Mouse (Mus musculus) adrenal gland, postnatal 4 days (tissue): ENCODE results near the gene Pnma1. TPM values are rescaled to one million over a fixed set of nuclear protein-coding genes. Genes with fewer than 3 reads are reported as not detected.

Experiments used
- DNase-seq, 2 experiments: peaks; one replicate each; pipeline ENCODE4 v3.0.0; 2021 to 2022; ENCODE audit warnings: low spot score in 2 of 2, mixed read lengths in 2 of 2
- total RNA-seq, 2 experiments: library from RNA; stranded (reverse); gene quantifications; 2 replicates each; pipeline ENCODE4 v1.2.3; 2021

The Pnma1 gene
- total RNA-seq, 2 experiments from 2014 or later: 0.92 to 1.0 TPM

DNA sequence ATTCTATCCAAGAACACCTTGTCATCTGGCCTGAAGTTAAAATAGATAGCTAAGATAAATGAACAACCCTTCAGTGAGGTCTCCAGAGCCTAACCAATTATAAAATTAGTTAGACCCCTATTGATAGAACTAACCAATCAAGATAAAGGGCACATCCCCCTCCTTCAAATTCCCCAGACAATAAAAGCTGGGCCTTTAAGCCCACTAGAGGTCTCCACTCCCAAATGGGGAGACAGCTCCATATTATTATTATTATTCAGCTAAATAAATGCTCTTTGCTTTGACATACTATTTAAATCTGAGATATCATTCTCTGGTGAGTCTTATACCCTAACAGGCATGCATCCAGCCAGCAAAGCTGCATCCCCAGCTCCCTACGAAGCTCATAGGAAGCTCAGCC lies 38.4 kb downstream of the Pnma1 start:
- no peak for DNase-seq

GRCm38 (mm10) chr12:84107692-84108091 lies 40.6 kb downstream of the Pnma1 start:
- no peak for DNase-seq

GRCm38 (mm10) chr12:84107012-84107411 lies 41.3 kb downstream of the Pnma1 start:
- DNase-seq: no peak

- no peak for DNase-seq
Observed at GRCm38 (mm10) chr12:84101493-84101845, 46.8 kb downstream of the Pnma1 start.

DNA sequence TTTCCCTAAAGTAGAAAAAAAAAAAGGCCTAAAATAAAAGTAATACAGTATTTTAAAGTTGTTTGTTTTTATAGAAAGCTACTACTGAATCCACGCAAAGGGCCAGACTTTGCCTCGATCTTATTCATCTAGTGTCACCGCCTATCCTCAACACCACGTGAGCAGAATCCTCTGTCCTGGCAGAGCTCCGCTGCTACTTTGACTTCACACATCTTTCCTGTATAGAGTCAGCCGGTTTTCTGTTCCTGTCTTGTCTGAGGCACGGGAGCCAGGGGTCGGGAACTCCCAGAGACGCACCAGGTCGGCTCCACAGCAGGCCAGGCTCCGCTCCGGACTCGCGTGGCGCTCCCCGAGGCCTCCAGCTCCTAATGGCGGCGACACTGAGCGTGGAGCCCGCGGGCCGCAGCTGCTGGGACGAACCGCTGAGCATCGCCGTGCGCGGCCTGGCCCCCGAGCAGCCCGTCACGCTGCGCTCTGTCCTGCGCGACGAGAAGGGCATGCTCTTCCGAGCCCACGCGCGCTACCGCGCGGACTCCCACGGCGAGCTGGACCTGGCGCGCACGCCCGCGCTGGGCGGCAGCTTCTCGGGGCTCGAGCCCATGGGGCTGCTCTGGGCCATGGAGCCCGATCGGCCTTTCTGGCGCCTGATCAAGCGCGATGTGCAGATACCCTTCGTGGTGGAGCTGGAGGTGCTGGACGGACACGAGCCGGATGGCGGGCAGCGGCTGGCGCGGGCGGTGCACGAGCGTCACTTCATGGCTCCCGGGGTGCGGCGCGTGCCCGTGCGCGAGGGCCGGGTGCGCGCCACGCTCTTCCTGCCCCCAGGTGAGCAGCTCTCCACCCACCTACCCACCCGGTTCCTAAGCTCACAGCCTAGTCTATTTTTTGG lies 47.4 kb downstream of the Pnma1 start, which contains the start of gene Acot6:
Acot6 (plus strand) TSS at position 51 of the 889 bp plus-strand sequence.
- peak; percentile 12 to 13 for DNase-seq

- DNase-seq: no peak
Observed at GRCm38 (mm10) chr12:84100071-84100470, 48.2 kb downstream of the Pnma1 start.

DNA sequence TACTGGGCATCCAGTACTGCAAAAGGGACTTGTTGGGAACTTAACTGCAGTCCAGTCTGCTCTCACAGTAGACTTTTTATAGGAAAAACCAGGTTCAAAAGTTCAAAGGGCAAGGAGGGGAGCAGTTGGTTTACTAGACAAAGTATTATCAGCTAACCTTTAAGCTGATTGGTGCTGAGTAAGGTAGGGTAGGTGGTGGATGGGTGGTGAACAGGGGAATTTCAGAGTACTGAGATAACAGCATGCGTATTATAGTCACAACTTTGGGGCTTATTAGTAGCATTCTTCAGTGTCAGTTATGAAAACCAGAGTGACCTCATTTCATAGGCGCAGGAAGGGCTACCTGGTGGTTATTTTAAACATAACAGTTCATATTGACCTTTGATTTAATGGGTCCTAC lies 48.7 kb downstream of the Pnma1 start:
- no peak for DNase-seq

Other genes with a start within 250 kb of the Pnma1 start
- 10 to 100 TPM; 46.9 to 48.3 TPM for gene Numb, start 226.6 kb downstream of the Pnma1 start, total RNA-seq
- gene Riox1, start 197.9 kb downstream of the Pnma1 start, total RNA-seq: 10 to 100 TPM; 15.9 to 16.7 TPM
- gene Heatr4, start 163.6 kb downstream of the Pnma1 start, total RNA-seq: not detected
- gene Acot2, start 160.6 kb downstream of the Pnma1 start, total RNA-seq: 10 to 100 TPM; 31.3 to 32.8 TPM
- gene Acot1, start 139.0 kb downstream of the Pnma1 start, total RNA-seq: 10 to 100 TPM; 21.4 to 36.5 TPM
- gene Acot4, start 110.1 kb downstream of the Pnma1 start, total RNA-seq: 1 to 10 TPM; 3.7 to 6.4 TPM
- gene Gm49366, start 109.6 kb downstream of the Pnma1 start, total RNA-seq: not detected
- gene Acot3, start 96.3 kb downstream of the Pnma1 start, total RNA-seq: 1 to 10 TPM; 1.5 to 2.4 TPM
- under 1 TPM; 0.25 TPM for gene Acot5, start 79.2 kb downstream of the Pnma1 start, total RNA-seq
- gene Acot6, start 47.8 kb downstream of the Pnma1 start, total RNA-seq: 1 to 10 TPM; 5.8 to 6.2 TPM
- 10 to 100 TPM; 17.6 to 18.2 TPM for gene Dnal1, start 34.1 kb downstream of the Pnma1 start, total RNA-seq
- gene Elmsan1, start 70.4 kb upstream of the Pnma1 start, total RNA-seq: 10 to 100 TPM; 30.2 to 34.8 TPM
- gene Ptgr2, start 136.7 kb upstream of the Pnma1 start, total RNA-seq: 10 to 100 TPM; 57.3 to 66.2 TPM
- gene Zfp410, start 168.4 kb upstream of the Pnma1 start, total RNA-seq: 10 to 100 TPM; 64.6 to 68.9 TPM
- gene Coq6, start 213.2 kb upstream of the Pnma1 start, total RNA-seq: 10 to 100 TPM; 60.5 to 64.9 TPM
- gene Fam161b, start 213.3 kb upstream of the Pnma1 start, total RNA-seq: 1 to 10 TPM; 2.0 to 2.7 TPM